ENCODE assay signal across 8 mouse cellular contexts in the genomic region with DNA sequence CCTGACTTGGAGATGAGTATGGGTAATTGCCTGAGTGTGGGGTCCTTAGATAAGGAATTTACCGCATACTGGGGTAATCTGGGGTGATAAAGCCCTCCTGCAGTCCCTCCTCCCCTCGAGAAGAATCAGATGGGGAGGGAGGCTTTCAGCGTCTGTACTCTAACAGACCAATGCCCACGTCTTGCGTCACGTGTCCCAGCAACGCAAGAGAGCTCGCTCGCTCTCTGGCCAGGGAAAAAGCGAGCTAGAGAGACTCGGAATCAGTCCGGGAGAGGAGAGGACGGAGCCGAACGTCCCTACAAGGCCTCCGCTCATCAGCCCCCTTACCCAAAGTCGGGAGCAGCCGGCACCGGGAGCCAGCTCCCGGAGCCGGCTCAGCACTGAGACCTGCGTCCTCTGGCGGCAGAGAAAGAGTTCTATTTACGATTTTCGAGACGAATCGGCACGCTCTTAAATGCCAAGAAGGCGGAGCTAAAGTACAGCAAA. TPM values are rescaled to one million over a fixed set of nuclear protein-coding genes. Genes with fewer than 3 reads are reported as not detected.
DNase-seq lines count a peak whose midpoint lies in the region; ATAC-seq and TF ChIP-seq lines count a peak whose summit lies in the region.

No protein-coding gene starts in this region.

- TF ChIP-seq CTCF in layer of hippocampus, adult 2 months (conservative IDR thresholded peaks at IDR 0.05): peak; percentile 74
- peak; percentile 57 for TF ChIP-seq CTCF in midbrain, postnatal 0 days (IDR thresholded peaks at IDR 0.05)

- peak overlapping the region; percentile 44 for H3K4me2 ChIP-seq in heart, embryonic 16.5 days (ENCODE audit: low read depth, low read length)
- H3K4me2 ChIP-seq in limb, embryonic 15.5 days: peak overlapping the region; percentile 31; the same call in 1 of the 2 replicates
- H3K4me2 ChIP-seq in midbrain, postnatal 0 days (ENCODE audit: low read depth, low read length, poor library complexity, severe bottlenecking): peak overlapping the region; percentile 38

- WGBS in heart, embryonic 16.5 days: 50% methylated on average over 29 of the region's 29 CpGs
- 48% methylated on average over 29 of the region's 29 CpGs for WGBS in limb, embryonic 15.5 days
- 46% methylated on average over 29 of the region's 29 CpGs for WGBS in midbrain, postnatal 0 days

- no peak overlapping the region for H3K4me3 ChIP-seq in layer of hippocampus, adult 2 months
- H3K4me3 ChIP-seq in heart, embryonic 16.5 days (ENCODE audit: low read length): peak overlapping the region; percentile 34
- peak overlapping the region; percentile 25 for H3K4me3 ChIP-seq in limb, embryonic 15.5 days
- no peak overlapping the region for H3K4me3 ChIP-seq in midbrain, postnatal 0 days (ENCODE audit: low read depth, low read length)

- peak; percentile 57 for ATAC-seq in common myeloid progenitor, adult 5-6 weeks (replicated peaks; ENCODE audit: low read depth, poor library complexity, severe bottlenecking)
- ATAC-seq in heart, embryonic 16.5 days (replicated peaks; ENCODE audit: extremely low read depth, insufficient read depth, low FRiP score): no peak
- no peak for ATAC-seq in limb, embryonic 15.5 days (ENCODE audit: insufficient number of reproducible peaks, low FRiP score, low TSS enrichment, low read depth)
- ATAC-seq in midbrain, postnatal 0 days (ENCODE audit: low FRiP score): no peak

- no peak for DNase-seq in layer of hippocampus, adult 2 months (ENCODE audit: low spot score in 2 of 2)
- DNase-seq in layer of hippocampus, adult 9-11 months: no peak
- DNase-seq in midbrain, postnatal 0 days (ENCODE audit: low spot score): peak; percentile 51
- DNase-seq in cerebellum, adult 11-12 months: no peak
- DNase-seq in left cerebral cortex, adult 8-10 months (ENCODE audit: low spot score in 2 of 2): no peak

- peaks cover 58% of the 10 kb centered on the region for H3K9me3 ChIP-seq in heart, embryonic 16.5 days (replicated peaks; ENCODE audit: control insufficient read depth, low read length)
- peaks cover 56% of the 10 kb centered on the region for H3K9me3 ChIP-seq in limb, embryonic 15.5 days
- H3K9me3 ChIP-seq in midbrain, postnatal 0 days (ENCODE audit: low read length): peaks cover 31% of the 10 kb centered on the region

- H3K9ac ChIP-seq in heart, embryonic 16.5 days (ENCODE audit: low read length): no peak overlapping the region
- no peak overlapping the region for H3K9ac ChIP-seq in limb, embryonic 15.5 days
- H3K9ac ChIP-seq in midbrain, postnatal 0 days (replicated peaks; ENCODE audit: low read length, poor library complexity, severe bottlenecking): no peak overlapping the region

- H3K27me3 ChIP-seq in heart, embryonic 16.5 days (ENCODE audit: control insufficient read depth, insufficient read depth, low read length): peaks cover 17% of the 10 kb centered on the region
- peaks cover 38% of the 10 kb centered on the region for H3K27me3 ChIP-seq in limb, embryonic 15.5 days
- H3K27me3 ChIP-seq in midbrain, postnatal 0 days (ENCODE audit: insufficient read depth, low read length): peaks cover 23% of the 10 kb centered on the region

- peaks cover 16% of the 10 kb centered on the region for H3K4me1 ChIP-seq in heart, embryonic 16.5 days (ENCODE audit: control insufficient read depth, insufficient read depth, low read length)
- peaks cover 44% of the 10 kb centered on the region for H3K4me1 ChIP-seq in limb, embryonic 15.5 days
- H3K4me1 ChIP-seq in midbrain, postnatal 0 days (ENCODE audit: insufficient read depth, low read length): no peaks in the 10 kb centered on the region; the same call in 1 of the 2 replicates

- peaks cover 5% of the 10 kb centered on the region; the same call in 1 of the 2 replicates for H3K36me3 ChIP-seq in heart, embryonic 16.5 days (ENCODE audit: control insufficient read depth, insufficient read depth)
- H3K36me3 ChIP-seq in limb, embryonic 15.5 days: peaks cover 65% of the 10 kb centered on the region
- no peaks in the 10 kb centered on the region for H3K36me3 ChIP-seq in midbrain, postnatal 0 days (ENCODE audit: insufficient read depth, low read length)

- no peak overlapping the region for H3K27ac ChIP-seq in layer of hippocampus, adult 2 months
- H3K27ac ChIP-seq in heart, embryonic 16.5 days (ENCODE audit: low read length): no peak overlapping the region
- H3K27ac ChIP-seq in limb, embryonic 15.5 days: no peak overlapping the region
- no peak overlapping the region for H3K27ac ChIP-seq in midbrain, postnatal 0 days (ENCODE audit: low read depth, low read length)

RNA-seq across cellular contexts. Expression of a gene that starts 13.0 kb away (rescaled TPM):
- total RNA-seq in layer of hippocampus, adult 2 months (2021): 1,000 to 10,000 TPM; 1,674 to 1,781 TPM
- total RNA-seq in common myeloid progenitor, adult 5-6 weeks (2017): 226 and 282 TPM in 2 replicates
- polyA plus RNA-seq in heart, embryonic 16.5 days (2015; fragmentation: Nextera tagmentation; extraction: Ambion mirVana): 1,284 and 1,464 TPM in 2 replicates
- 2,137 and 2,166 TPM in 2 replicates for polyA plus RNA-seq in limb, embryonic 15.5 days (2015; fragmentation: Nextera tagmentation; extraction: Ambion mirVana)
- 1,613 and 1,637 TPM in 2 replicates for total RNA-seq in midbrain, postnatal 0 days (2014; rRNA removed)
- 1,739 and 1,834 TPM in 2 replicates for polyA plus RNA-seq in midbrain, postnatal 0 days (2015; fragmentation: Nextera tagmentation; extraction: Ambion mirVana)
- total RNA-seq in left cerebral cortex, adult 8-10 months (2022): 1,000 to 10,000 TPM; 1,754 to 1,798 (median 1,783) TPM

RNA-seq across cellular contexts. Expression of a gene that starts 49.4 kb away (rescaled TPM):
- total RNA-seq in layer of hippocampus, adult 2 months (2021): 1 to 10 TPM; 2.0 to 3.5 TPM
- total RNA-seq in common myeloid progenitor, adult 5-6 weeks (2017): 10.9 and 17.9 TPM in 2 replicates
- 33.4 and 41.6 TPM in 2 replicates for polyA plus RNA-seq in heart, embryonic 16.5 days (2015; fragmentation: Nextera tagmentation; extraction: Ambion mirVana)
- 28.5 and 42.0 TPM in 2 replicates for polyA plus RNA-seq in limb, embryonic 15.5 days (2015; fragmentation: Nextera tagmentation; extraction: Ambion mirVana)
- total RNA-seq in midbrain, postnatal 0 days (2014; rRNA removed): not detected in 2 replicates
- 9.8 and 10.8 TPM in 2 replicates for polyA plus RNA-seq in midbrain, postnatal 0 days (2015; fragmentation: Nextera tagmentation; extraction: Ambion mirVana)
- 1 to 10 TPM in 3 of 4 experiments, under 1 TPM in 1; 0.91 to 3.4 (median 1.6) TPM for total RNA-seq in left cerebral cortex, adult 8-10 months (2022)

Comparison
In these comparisons a context has a peak if more than half of its experiments do, and no peak if none do; other contexts are left out.
1. H3K4me3 ChIP-seq: peak in heart, embryonic 16.5 days (single experiment) and limb, embryonic 15.5 days (single experiment); none in layer of hippocampus, adult 2 months (single experiment) and midbrain, postnatal 0 days (single experiment).
2. Peak in every context shown above with its lines, with median percentiles within 50 percentile points of each other: H3K4me2 ChIP-seq.